Mouse (Mus musculus) megakaryocyte, embryonic 14.5 days (primary cell): Measurements from ENCODE around the gene Arhgap23.

Experiments used
- FLI1 ChIP-seq: IDR thresholded peaks from 2 replicates; pipeline ENCODE4 v1.6.1; 2012; ENCODE audit warnings: low read length, inconsistent platforms, mixed read lengths
- GATA1 ChIP-seq: IDR thresholded peaks from 3 replicates; pipeline ENCODE4 v1.6.1; 2012; ENCODE audit warnings: mixed read lengths, low read length, inconsistent platforms, borderline replicate concordance

GRCm38 (mm10) chr11:97424092-97424692, 8.9 kb downstream of the Arhgap23 start:
- TF ChIP-seq GATA1: no peak
- TF ChIP-seq FLI1: no peak
